Mouse (Mus musculus) monocyte, adult 5-6 weeks (primary cell): ENCODE results near the gene Creld2. TPM values are rescaled to one million over a fixed set of nuclear protein-coding genes. Genes with fewer than 3 reads are reported as not detected.
"Not testable (repeated sequence)": the region's sequence is repeated elsewhere in the genome, so short reads cannot be mapped to it uniquely, and the experiment has no call there.

Source experiments
- ATAC-seq: fragments of 153-309, 156-312 bp; replicated peaks from 2 replicates; pipeline ENCODE4 v1.8.0; 2017; ENCODE audit warnings: mild to moderate bottlenecking; ENCODE audit not compliant: low TSS enrichment, insufficient number of reproducible peaks, severe bottlenecking, poor library complexity, low FRiP score
- total RNA-seq: library from RNA; stranded (forward); fragments of 200-1000, 200-491, 200-594 nt; gene quantifications from 3 replicates; pipeline ENCODE4 v1.2.3, GENCODE M21; 2017

Creld2 gene
- total RNA-seq: 59.8 to 71.4 TPM (median 62.8 TPM) in 3 replicates

DNA sequence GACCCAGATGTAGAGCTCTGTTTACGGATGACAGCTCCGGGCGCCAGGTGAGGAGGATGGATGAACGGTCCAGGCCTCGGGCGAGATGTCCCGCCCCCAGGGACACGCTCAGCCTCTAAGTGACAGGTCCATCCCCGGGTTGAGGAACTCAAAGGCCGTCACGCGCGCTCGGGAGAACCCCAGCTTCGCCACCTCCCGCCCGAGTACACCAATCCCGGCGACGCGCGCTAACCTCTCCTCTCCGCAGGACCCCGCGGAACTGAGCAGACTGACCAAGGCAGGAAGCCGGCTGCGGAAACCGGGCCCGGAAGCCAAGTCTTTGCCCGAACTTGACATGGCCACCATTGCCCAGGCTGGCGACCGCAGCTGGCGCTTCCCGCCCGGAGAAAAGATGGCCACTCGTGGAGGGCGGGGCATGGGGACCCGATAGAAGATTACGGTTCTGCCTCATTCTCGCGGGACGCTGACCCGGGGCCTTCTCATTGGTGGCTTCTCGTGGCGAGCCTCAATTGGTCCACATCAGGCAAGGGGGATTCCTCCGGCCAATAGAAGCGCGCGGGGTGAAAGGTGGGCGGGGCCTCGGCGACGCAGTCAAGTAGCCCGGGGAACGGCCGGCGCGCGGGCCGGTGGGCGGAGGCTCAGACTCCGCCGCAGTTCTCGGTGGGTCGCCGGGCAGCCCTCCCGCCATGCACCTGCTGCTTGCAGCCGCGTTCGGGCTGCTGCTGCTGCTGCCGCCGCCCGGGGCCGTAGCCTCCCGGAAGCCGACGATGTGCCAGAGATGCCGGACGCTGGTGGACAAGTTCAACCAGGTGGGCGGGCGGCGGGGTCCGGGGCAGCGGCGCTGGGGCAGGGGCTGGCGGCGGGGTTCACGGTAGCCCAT, at the start of gene Creld2, which contains the start of gene Alg12:
Gene Creld2, plus strand, starts transcription at position 621 of the 880 bp plus-strand sequence.
Gene Alg12, minus strand, starts transcription at position 293 of the 880 bp plus-strand sequence.
- peak; percentile 96 for ATAC-seq

GRCm38 (mm10) chr15:88774630-88775029, 44.8 kb upstream of the Creld2 start:
- not testable (repeated sequence) for ATAC-seq

GRCm38 (mm10) chr15:88792140-88792850, 27.2 kb upstream of the Creld2 start:
- no peak for ATAC-seq

DNA sequence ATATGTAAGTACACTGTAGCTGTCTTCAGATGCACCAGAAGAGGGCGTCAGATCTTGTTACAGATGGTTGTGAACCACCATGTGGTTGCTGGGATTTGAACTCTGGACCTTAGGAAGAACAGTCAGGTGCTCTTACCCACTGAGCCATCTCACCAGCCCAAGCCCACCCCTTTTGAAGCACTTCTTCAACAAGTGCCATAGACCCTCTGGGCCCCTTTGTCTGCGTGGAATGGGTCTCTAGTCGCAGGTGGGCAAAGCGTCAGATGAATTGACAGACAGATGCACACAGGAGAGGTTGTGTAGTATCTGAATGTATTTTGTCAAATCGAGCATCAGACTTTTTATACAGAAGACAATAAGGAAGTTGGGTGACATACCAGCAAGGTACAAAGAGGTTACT, 24.7 kb upstream of the Creld2 start:
- not testable (repeated sequence) for ATAC-seq

GRCm38 (mm10) chr15:88799950-88800371, 19.5 kb upstream of the Creld2 start:
- no peak for ATAC-seq

GRCm38 (mm10) chr15:88800921-88801354, 18.5 kb upstream of the Creld2 start:
- no peak for ATAC-seq

DNA sequence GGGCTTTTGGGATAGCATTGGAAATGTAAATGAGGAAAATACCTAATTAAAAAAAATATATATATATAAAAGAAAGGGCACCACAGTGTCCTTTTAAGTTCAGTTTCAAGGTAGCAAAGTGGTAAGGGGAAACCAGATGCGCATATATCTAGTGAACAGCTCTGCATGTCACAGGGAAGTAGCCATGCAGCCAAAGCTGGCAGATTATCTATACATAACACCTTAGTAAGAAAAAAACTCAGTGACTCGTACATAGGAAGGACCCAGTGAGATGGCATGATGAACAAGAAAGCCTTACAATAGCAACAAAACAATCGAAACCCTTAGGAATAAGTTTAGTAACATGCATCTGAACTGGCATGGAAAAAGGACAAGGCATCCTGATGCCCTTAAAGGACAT, 17.5 kb upstream of the Creld2 start:
- no peak for ATAC-seq

DNA sequence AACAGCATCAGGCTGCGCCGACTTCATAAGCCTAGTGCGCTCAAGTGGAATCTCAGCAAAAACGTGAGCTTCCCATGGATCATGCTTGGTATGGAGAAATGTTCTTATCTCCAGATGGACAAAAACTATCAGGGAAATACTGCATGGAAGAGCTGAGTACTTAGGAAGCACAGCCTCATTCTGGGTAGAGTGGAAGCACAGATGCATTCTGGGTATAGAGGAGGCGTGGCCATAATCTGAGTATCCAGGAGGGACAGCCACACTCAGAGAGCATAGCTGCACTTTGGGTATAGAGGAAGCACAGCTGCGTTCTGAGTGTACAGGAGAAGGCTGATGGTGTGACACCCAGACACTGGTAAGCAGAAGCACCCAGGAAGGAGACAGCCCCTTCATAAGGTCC, 17.1 kb upstream of the Creld2 start:
- ATAC-seq: no peak

- ATAC-seq: no peak
These were observed 11.3 kb upstream of the Creld2 start for GRCm38 (mm10) chr15:88808121-88808520.

DNA sequence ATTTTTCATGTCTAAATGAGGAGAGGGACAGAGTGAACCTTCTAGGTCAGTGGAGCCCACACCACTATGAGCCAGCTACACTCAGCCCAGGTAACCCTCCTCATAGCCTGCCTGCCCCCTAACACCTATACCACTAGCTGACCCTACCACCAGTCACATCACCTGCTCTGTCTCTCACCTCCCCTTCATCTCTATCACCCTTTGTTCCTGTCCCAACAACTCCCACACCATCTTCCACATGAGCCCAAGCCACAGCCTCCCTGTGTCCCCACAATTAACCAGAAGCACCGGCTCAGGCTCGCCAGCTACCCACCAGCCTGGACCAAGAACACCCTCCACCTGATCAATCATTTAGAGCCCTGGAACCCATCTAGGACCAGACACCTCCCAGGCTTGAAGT, 9.1 kb upstream of the Creld2 start:
- ATAC-seq: no peak

DNA sequence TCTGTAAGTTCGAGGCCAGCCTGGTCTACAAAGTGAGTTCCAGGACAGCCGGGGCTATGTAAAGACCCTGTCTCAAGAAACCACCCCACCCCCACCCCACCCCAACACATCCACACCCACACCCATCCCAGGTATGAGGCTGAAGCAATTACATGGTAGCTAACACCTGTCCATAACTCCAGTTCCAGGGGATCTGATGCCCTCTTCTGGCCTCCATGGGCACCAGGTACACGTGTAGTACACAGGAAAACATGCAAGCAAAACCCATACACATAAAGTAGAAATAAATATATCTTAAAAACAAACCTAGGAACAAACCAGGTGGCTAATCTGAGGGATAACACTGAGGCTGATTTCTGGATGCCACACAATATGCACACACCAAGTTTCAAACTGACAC, 6.2 kb upstream of the Creld2 start:
- no peak for ATAC-seq

GRCm38 (mm10) chr15:88813873-88814272, 5.6 kb upstream of the Creld2 start:
- not testable (repeated sequence) for ATAC-seq

GRCm38 (mm10) chr15:88814411-88815047, 4.9 kb upstream of the Creld2 start:
- ATAC-seq: no peak

GRCm38 (mm10) chr15:88815196-88815700, 4.2 kb upstream of the Creld2 start:
- ATAC-seq: no peak

- ATAC-seq: no peak
These were observed 459 bp downstream of the Creld2 start for GRCm38 (mm10) chr15:88819906-88820303.

GRCm38 (mm10) chr15:88821403-88821802, 2.0 kb downstream of the Creld2 start:
- no peak for ATAC-seq

DNA sequence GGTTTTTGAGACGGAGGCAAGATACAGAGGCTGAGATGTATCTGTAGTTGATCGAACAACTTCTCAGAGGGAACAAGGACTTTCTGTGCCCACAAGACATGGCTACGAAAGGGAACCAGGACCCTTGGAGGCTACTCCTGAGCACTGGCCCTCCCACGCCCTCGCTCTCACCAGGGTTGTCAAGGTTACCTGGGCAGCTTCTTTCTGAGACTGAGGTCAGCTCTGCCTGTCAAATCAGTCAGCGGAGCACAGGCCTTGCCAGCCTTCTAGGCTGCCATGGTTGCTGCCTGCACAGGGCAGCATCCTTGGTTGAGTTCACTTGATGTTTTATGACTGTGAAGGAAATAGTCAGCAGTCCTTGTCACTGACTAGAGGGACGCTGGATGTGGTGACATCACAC, 3.1 kb downstream of the Creld2 start:
- ATAC-seq: no peak

- ATAC-seq: no peak
These were observed 3.9 kb downstream of the Creld2 start for GRCm38 (mm10) chr15:88823376-88823775.

DNA sequence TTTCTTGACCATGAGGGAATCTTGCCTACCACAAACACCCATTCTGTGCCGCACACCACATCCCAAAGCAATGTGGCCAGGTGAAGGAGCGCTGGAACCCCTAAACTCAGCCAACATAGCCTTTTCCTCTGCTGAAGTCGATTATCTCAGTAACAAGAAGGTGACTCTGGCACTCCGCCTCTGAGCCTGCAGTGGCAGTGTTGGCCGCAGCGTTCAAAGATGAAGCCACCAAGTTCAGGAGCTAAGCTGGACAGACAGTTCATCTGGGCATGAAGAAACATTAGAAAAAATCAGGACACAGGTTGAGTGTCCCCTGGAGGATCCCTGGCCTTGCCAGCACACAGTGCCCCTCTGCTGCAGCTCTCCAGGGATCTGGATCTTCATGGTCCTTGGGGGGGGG, 8.0 kb downstream of the Creld2 start:
- no peak for ATAC-seq
